Mouse (Mus musculus): ENCODE data around the gene Ap1m1. TPM values are rescaled to one million over a fixed set of nuclear protein-coding genes. Genes with fewer than 3 reads are reported as not detected.
A peak's percentile ranks its signal among the peaks of the same experiment; 100 is the strongest.

Ap1m1 gene
- polyA plus RNA-seq, 1 experiment from 2014 or later = 112 TPM

- no peaks in the 10 kb centered on the region for H3K27me3 ChIP-seq (replicated peaks)
- H3K27ac ChIP-seq (ENCODE audit: poor library complexity, severe bottlenecking) = no peak overlapping the region
- no peak overlapping the region for H3K9ac ChIP-seq
- no peak overlapping the region for H3K4me2 ChIP-seq
- H3K4me1 ChIP-seq (replicated peaks) = peaks cover 22% of the 10 kb centered on the region
- H3K4me3 ChIP-seq = no peak overlapping the region
- H3K9me3 ChIP-seq (replicated peaks) = no peaks in the 10 kb centered on the region
- no peak for ATAC-seq (ENCODE audit: insufficient number of reproducible peaks, low FRiP score)
- no peaks in the 10 kb centered on the region for H3K36me3 ChIP-seq
These were observed 53.5 kb downstream of the Ap1m1 start for GRCm38 (mm10) chr8:72293309-72293708.

- peaks cover 22% of the 10 kb centered on the region for H3K4me1 ChIP-seq (replicated peaks)
- H3K36me3 ChIP-seq = no peaks in the 10 kb centered on the region
- no peak for ATAC-seq (ENCODE audit: insufficient number of reproducible peaks, low FRiP score)
- 0 out of 2 replicates have a peak overlapping the region, but pooled peaks have one; percentile 38 for H3K9ac ChIP-seq
- peak overlapping the region; percentile 96 for H3K27ac ChIP-seq (ENCODE audit: poor library complexity, severe bottlenecking)
- no peak overlapping the region for H3K4me2 ChIP-seq
- H3K27me3 ChIP-seq (replicated peaks) = no peaks in the 10 kb centered on the region
- WGBS = 53% methylated on average over 3 of the region's 3 CpGs
- no peaks in the 10 kb centered on the region for H3K9me3 ChIP-seq (replicated peaks)
- no peak overlapping the region for H3K4me3 ChIP-seq
These were observed 55.3 kb downstream of the Ap1m1 start for GRCm38 (mm10) chr8:72295125-72295524.

DNA sequence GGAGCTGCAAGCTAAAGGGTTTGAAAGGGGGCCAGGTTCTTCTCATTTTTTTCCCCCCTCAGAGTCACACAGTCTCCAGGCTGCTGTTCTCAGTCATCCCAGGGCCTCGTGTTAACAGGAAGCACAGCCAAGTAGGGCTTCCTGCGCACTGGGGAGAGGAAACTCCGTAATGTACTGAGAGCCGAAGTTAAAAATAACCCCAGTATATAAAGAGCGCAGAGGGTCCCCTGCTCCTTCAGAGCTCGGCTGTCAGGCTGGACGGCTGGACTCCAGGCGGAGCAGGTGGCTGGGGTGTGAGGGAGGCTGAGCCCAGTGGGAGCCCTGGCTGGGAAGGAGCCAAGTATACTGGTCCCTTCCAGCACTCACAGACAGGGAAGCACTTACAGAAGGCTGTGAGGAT lies 55.9 kb downstream of the Ap1m1 start:
- Histone ChIP-seq H3K4me1 (replicated peaks) (peaks cover 22% of the 10 kb centered on the region), H3K4me3 (no peak overlapping the region), H3K27ac (ENCODE audit: poor library complexity, severe bottlenecking) (peak overlapping the region; percentile 96), H3K9me3 (replicated peaks) (no peaks in the 10 kb centered on the region), H3K36me3 (no peaks in the 10 kb centered on the region), H3K27me3 (replicated peaks) (no peaks in the 10 kb centered on the region; the same call in 1 of the 2 replicates), H3K9ac (0 out of 2 replicates have a peak overlapping the region, but pooled peaks have one; percentile 38), H3K4me2 (peak overlapping the region; percentile 23; the same call in 1 of the 2 replicates)
- peak; percentile 93 for ATAC-seq (ENCODE audit: insufficient number of reproducible peaks, low FRiP score)
- WGBS = 7% methylated on average over 8 of the region's 8 CpGs

- H3K4me1 ChIP-seq (replicated peaks) = peaks cover 22% of the 10 kb centered on the region
- no peaks in the 10 kb centered on the region for H3K9me3 ChIP-seq (replicated peaks)
- H3K36me3 ChIP-seq = no peaks in the 10 kb centered on the region
- WGBS = 90% methylated on average over 8 of the region's 8 CpGs
- H3K4me3 ChIP-seq = no peak overlapping the region
- H3K4me2 ChIP-seq = no peak overlapping the region
- no peak for ATAC-seq (ENCODE audit: insufficient number of reproducible peaks, low FRiP score)
- H3K9ac ChIP-seq = no peak overlapping the region
- H3K27ac ChIP-seq (ENCODE audit: poor library complexity, severe bottlenecking) = 0 out of 2 replicates have a peak overlapping the region, but pooled peaks have one; percentile 44
- no peaks in the 10 kb centered on the region; the same call in 1 of the 2 replicates for H3K27me3 ChIP-seq (replicated peaks)
These were observed 56.7 kb downstream of the Ap1m1 start for GRCm38 (mm10) chr8:72296561-72296960.

DNA sequence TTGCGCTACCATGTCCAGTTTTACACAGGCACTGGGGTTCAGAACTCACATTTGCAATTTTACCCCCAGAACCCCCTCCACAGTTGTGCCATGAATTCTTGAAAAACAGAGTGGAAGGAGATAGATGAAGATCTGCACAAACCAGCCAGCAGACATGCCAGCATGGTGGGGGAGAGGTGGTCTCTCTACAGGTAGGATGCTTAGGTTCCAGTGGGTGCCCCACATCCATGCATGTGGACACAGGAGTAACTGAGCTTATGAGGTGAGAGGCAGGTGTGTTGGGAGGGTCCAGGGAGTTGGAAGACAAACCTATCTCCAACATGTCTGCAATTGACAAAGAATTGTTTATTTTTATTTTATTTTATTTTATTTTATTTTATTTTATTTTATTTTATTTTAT lies 59.1 kb downstream of the Ap1m1 start:
- Histone ChIP-seq H3K27ac (ENCODE audit: poor library complexity, severe bottlenecking) (no peak overlapping the region), H3K4me2 (no peak overlapping the region), H3K9ac (no peak overlapping the region), H3K9me3 (replicated peaks) (no peaks in the 10 kb centered on the region), H3K4me1 (replicated peaks) (peaks cover 32% of the 10 kb centered on the region), H3K27me3 (replicated peaks) (no peaks in the 10 kb centered on the region; the same call in 1 of the 2 replicates), H3K4me3 (no peak overlapping the region), H3K36me3 (no peaks in the 10 kb centered on the region)
- 80% methylated on average over 1 of the region's 1 CpGs for WGBS
- ATAC-seq (ENCODE audit: insufficient number of reproducible peaks, low FRiP score) = no peak

GRCm38 (mm10) chr8:72300654-72301400 lies 61.0 kb downstream of the Ap1m1 start:
- H3K4me2 ChIP-seq = no peak overlapping the region
- peaks cover 15% of the 10 kb centered on the region for H3K4me1 ChIP-seq (replicated peaks)
- WGBS = 71% methylated on average over 9 of the region's 9 CpGs
- no peaks in the 10 kb centered on the region for H3K9me3 ChIP-seq (replicated peaks)
- H3K27me3 ChIP-seq (replicated peaks) = no peaks in the 10 kb centered on the region; the same call in 1 of the 2 replicates
- ATAC-seq (ENCODE audit: insufficient number of reproducible peaks, low FRiP score) = no peak
- no peak overlapping the region for H3K4me3 ChIP-seq
- H3K27ac ChIP-seq (ENCODE audit: poor library complexity, severe bottlenecking) = no peak overlapping the region
- H3K9ac ChIP-seq = no peak overlapping the region
- H3K36me3 ChIP-seq = no peaks in the 10 kb centered on the region

DNA sequence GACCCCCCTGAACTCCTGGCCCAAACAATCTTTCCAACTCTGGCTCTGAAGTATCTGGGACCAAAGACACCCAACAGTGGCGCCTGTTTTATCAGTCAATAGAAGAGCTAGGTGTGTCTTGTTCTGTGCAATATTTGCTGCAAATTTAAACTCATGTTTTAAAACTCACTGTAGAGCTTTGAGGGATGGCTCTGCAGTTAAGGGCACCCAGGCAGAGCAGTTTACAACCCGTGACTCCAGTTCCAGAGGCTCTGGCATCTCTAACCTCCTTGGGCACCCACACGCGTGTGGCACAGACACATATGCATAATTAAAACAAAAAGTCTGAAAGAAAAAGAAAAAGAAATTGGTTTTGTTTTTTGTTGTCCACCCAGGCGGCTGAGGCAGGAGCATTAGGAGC lies 61.7 kb downstream of the Ap1m1 start:
- ATAC-seq (ENCODE audit: insufficient number of reproducible peaks, low FRiP score) = no peak
- no peaks in the 10 kb centered on the region for H3K9me3 ChIP-seq (replicated peaks)
- peaks cover 11% of the 10 kb centered on the region for H3K4me1 ChIP-seq (replicated peaks)
- no peak overlapping the region for H3K4me2 ChIP-seq
- H3K27me3 ChIP-seq (replicated peaks) = no peaks in the 10 kb centered on the region; the same call in 1 of the 2 replicates
- H3K9ac ChIP-seq = no peak overlapping the region
- WGBS = 76% methylated on average over 5 of the region's 5 CpGs
- H3K4me3 ChIP-seq = no peak overlapping the region
- H3K27ac ChIP-seq (ENCODE audit: poor library complexity, severe bottlenecking) = no peak overlapping the region
- H3K36me3 ChIP-seq = no peaks in the 10 kb centered on the region

DNA sequence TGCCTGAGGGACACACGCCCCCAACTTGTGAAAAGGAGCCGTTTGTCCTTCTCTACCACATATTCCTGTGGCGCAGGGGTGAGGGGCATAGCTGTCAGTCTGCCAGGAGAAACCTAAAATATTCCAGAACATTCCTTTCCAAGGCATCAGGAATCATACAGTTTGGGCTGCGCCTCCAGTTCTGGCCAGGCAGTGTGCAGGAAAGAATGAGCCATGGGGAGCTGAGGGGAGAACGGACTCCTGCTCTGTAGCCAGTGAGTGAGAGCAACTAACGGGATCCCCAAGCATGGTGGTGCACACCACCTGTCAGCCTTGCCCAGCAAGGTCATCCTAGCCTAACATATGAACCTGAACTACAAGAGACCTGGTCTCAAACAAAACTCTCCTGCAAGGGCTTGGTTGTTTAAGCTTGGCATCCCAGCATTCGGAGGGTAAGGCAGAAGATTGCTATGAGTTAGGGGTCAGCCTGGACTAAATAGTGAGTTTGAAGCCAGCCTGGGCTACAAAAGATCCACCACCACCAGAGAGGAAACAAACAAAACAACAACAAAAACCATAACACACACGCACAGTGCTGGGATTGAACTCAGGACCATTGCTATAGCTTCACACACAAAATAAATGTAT lies 63.3 kb downstream of the Ap1m1 start:
- no peaks in the 10 kb centered on the region for H3K36me3 ChIP-seq
- H3K4me2 ChIP-seq = no peak overlapping the region
- no peak overlapping the region for H3K4me3 ChIP-seq
- H3K4me1 ChIP-seq (replicated peaks) = peaks cover 14% of the 10 kb centered on the region
- peak overlapping the region; percentile 52; the same call in 1 of the 2 replicates for H3K9ac ChIP-seq
- H3K9me3 ChIP-seq (replicated peaks) = no peaks in the 10 kb centered on the region
- no peaks in the 10 kb centered on the region; the same call in 1 of the 2 replicates for H3K27me3 ChIP-seq (replicated peaks)
- H3K27ac ChIP-seq (ENCODE audit: poor library complexity, severe bottlenecking) = peak overlapping the region; percentile 34; the same call in 1 of the 2 replicates
- no peak for ATAC-seq (ENCODE audit: insufficient number of reproducible peaks, low FRiP score)
- 46% methylated on average over 8 of the region's 8 CpGs for WGBS

GRCm38 (mm10) chr8:72303633-72304032 lies 63.8 kb downstream of the Ap1m1 start:
- Histone ChIP-seq H3K4me3 (no peak overlapping the region), H3K27ac (ENCODE audit: poor library complexity, severe bottlenecking) (no peak overlapping the region), H3K27me3 (replicated peaks) (no peaks in the 10 kb centered on the region; the same call in 1 of the 2 replicates), H3K4me1 (replicated peaks) (peaks cover 20% of the 10 kb centered on the region), H3K9ac (no peak overlapping the region), H3K36me3 (no peaks in the 10 kb centered on the region), H3K9me3 (replicated peaks) (no peaks in the 10 kb centered on the region), H3K4me2 (no peak overlapping the region)
- peak; percentile 56; the same call in 1 of the 2 replicates for ATAC-seq (ENCODE audit: insufficient number of reproducible peaks, low FRiP score)
- WGBS = 52% methylated on average over 8 of the region's 8 CpGs

GRCm38 (mm10) chr8:72305210-72305905 lies 65.5 kb downstream of the Ap1m1 start, which contains the start of gene Gm10282:
Gene Gm10282 (minus strand): TSS chr8:72305260.
- no peak within 1 kb of the TSS for H3K9ac ChIP-seq
- H3K36me3 ChIP-seq = no peaks in the 10 kb centered on the region
- H3K4me2 ChIP-seq = no peak within 1 kb of the TSS
- peaks cover 33% of the 10 kb centered on the region for H3K4me1 ChIP-seq (replicated peaks)
- no peaks in the 10 kb centered on the region; the same call in 1 of the 2 replicates for H3K27me3 ChIP-seq (replicated peaks)
- no peak within 1 kb of the TSS for H3K4me3 ChIP-seq
- H3K27ac ChIP-seq (ENCODE audit: poor library complexity, severe bottlenecking) = no peak within 1 kb of the TSS
- H3K9me3 ChIP-seq (replicated peaks) = 0 out of 2 replicates have a peak, but pooled peaks cover 4% of the 10 kb centered on the region
- WGBS = 74% methylated on average over 16 of the region's 16 CpGs
- ATAC-seq (ENCODE audit: insufficient number of reproducible peaks, low FRiP score) = no peak

GRCm38 (mm10) chr8:72306913-72307312 lies 67.1 kb downstream of the Ap1m1 start:
- Histone ChIP-seq H3K4me3 (no peak overlapping the region), H3K36me3 (no peaks in the 10 kb centered on the region), H3K27ac (ENCODE audit: poor library complexity, severe bottlenecking) (no peak overlapping the region), H3K4me1 (replicated peaks) (peaks cover 43% of the 10 kb centered on the region), H3K9ac (no peak overlapping the region), H3K9me3 (replicated peaks) (0 out of 2 replicates have a peak, but pooled peaks cover 4% of the 10 kb centered on the region), H3K27me3 (replicated peaks) (no peaks in the 10 kb centered on the region), H3K4me2 (no peak overlapping the region)
- no peak for ATAC-seq (ENCODE audit: insufficient number of reproducible peaks, low FRiP score)
- WGBS = 82% methylated on average over 5 of the region's 5 CpGs

Measured in heart, embryonic 12.5 days (tissue).